Mouse (Mus musculus) T-helper 17 cell (primary cell): Measurements from ENCODE around the gene Gmfg.

Experiments used
- in situ Hi-C, 2 experiments: fragments of 300-600 bp; cut with MboI, MseI; formaldehyde crosslinking; loops; 1 replicate in 1 of 2; 2 replicates in 1 of 2; pipeline ENCODE4 v1.15.1; 2025; ENCODE audit warnings: high pct_unique_total_duplicates in 2 of 2

Gene Gmfg

GRCm38 (mm10) chr7:28437964-28438363 is 717 bp downstream of the Gmfg start:
- in situ Hi-C loops, result no loop called here

GRCm38 (mm10) chr7:28438771-28439170 is 1.5 kb downstream of the Gmfg start:
- in situ Hi-C loops, result no loop called here

- in situ Hi-C loops, result no loop called here
Observed at GRCm38 (mm10) chr7:28440739-28441138, 3.5 kb downstream of the Gmfg start.

- in situ Hi-C loops, result no loop called here
Observed at GRCm38 (mm10) chr7:28441776-28442485, 4.7 kb downstream of the Gmfg start.

- in situ Hi-C loops, result no loop called here
Observed at GRCm38 (mm10) chr7:28442688-28443087, 5.4 kb downstream of the Gmfg start.

- in situ Hi-C loops, result no loop called here
Observed at GRCm38 (mm10) chr7:28444344-28444974, 7.2 kb downstream of the Gmfg start.

- in situ Hi-C loops, result loop anchor here (5.0 kb wide), 2 partner anchors 81 to 86 kb away; no protein-coding TSS in a partner anchor
Observed at GRCm38 (mm10) chr7:28446446-28446845, 9.2 kb downstream of the Gmfg start.

GRCm38 (mm10) chr7:28447101-28447830 is 10.0 kb downstream of the Gmfg start:
- in situ Hi-C loops, result loop anchor here (5.0 kb wide), 2 partner anchors 80 to 85 kb away; no protein-coding TSS in a partner anchor

GRCm38 (mm10) chr7:28447865-28448820 is 10.9 kb downstream of the Gmfg start:
- in situ Hi-C loops, result loop anchor here (5.0 kb wide), 2 partner anchors 79 to 84 kb away; no protein-coding TSS in a partner anchor

- in situ Hi-C loops, result loop anchor here in 1 of 2 experiments (5.0 kb wide), 1 partner anchor 36 kb away; no protein-coding TSS in a partner anchor
Observed at GRCm38 (mm10) chr7:28451531-28452360, 14.5 kb downstream of the Gmfg start, which contains the start of gene Lrfn1. Gene Lrfn1, plus strand, starts transcription at chr7:28451980.

GRCm38 (mm10) chr7:28452361-28453005 is 15.2 kb downstream of the Gmfg start:
- in situ Hi-C loops, result loop anchor here in 1 of 2 experiments (5.0 kb wide), 1 partner anchor 35 kb away; no protein-coding TSS in a partner anchor

GRCm38 (mm10) chr7:28460361-28460760 is 23.1 kb downstream of the Gmfg start:
- in situ Hi-C loops, result no loop called here

GRCm38 (mm10) chr7:28462769-28463168 is 25.5 kb downstream of the Gmfg start:
- in situ Hi-C loops, result no loop called here

GRCm38 (mm10) chr7:28464416-28465212 is 27.4 kb downstream of the Gmfg start:
- in situ Hi-C loops, result no loop called here

- in situ Hi-C loops, result no loop called here
Observed at GRCm38 (mm10) chr7:28466721-28467212, 29.5 kb downstream of the Gmfg start.

GRCm38 (mm10) chr7:28467213-28467751 is 30.0 kb downstream of the Gmfg start:
- in situ Hi-C loops, result no loop called here

GRCm38 (mm10) chr7:28476191-28476590 is 38.9 kb downstream of the Gmfg start:
- in situ Hi-C loops, result loop anchor here in 1 of 2 experiments (5.0 kb wide), 1 partner anchor 51 kb away; no protein-coding TSS in a partner anchor

- in situ Hi-C loops, result loop anchor here in 1 of 2 experiments (5.0 kb wide), 1 partner anchor 50 kb away; no protein-coding TSS in a partner anchor
Observed at GRCm38 (mm10) chr7:28477363-28477762, 40.1 kb downstream of the Gmfg start.
